Mouse (Mus musculus) thymus, adult 2 months (tissue): ENCODE measurements around the gene Exog. TPM values are rescaled to one million over a fixed set of nuclear protein-coding genes. Genes with fewer than 3 reads are reported as not detected.

Experiments used
- DNase-seq: peaks from one replicate; pipeline ENCODE4 v3.0.0; 2021
- H3K27ac ChIP-seq: fragments of 200-500 bp; 2 replicates; pipeline ENCODE4 v1.5.1; 2012; ENCODE audit warnings: low read length, control low read depth; ENCODE audit not compliant: control insufficient read depth, insufficient read depth
- H3K27me3 ChIP-seq: fragments of 200-500 bp; 2 replicates; pipeline ENCODE4 v1.6.1; 2012; ENCODE audit warnings: mild to moderate bottlenecking, low read length, moderate library complexity, mixed read lengths; ENCODE audit not compliant: control insufficient read depth, insufficient read depth
- H3K36me3 ChIP-seq: fragments of 200-500 bp; 2 replicates; pipeline ENCODE4 v1.6.1; 2012; ENCODE audit warnings: mild to moderate bottlenecking, low read length, moderate library complexity; ENCODE audit not compliant: control insufficient read depth, insufficient read depth
- H3K4me1 ChIP-seq: fragments of 200-500 bp; replicated peaks from 2 replicates; pipeline ENCODE4 v1.6.1; 2012; ENCODE audit warnings: low read length; ENCODE audit not compliant: control insufficient read depth, insufficient read depth
- H3K4me3 ChIP-seq: fragments of 200-500 bp; 2 replicates; pipeline ENCODE4 v1.5.1; 2012; ENCODE audit warnings: mild to moderate bottlenecking, low read length, control low read depth, moderate library complexity; ENCODE audit not compliant: control insufficient read depth, insufficient read depth
- CTCF ChIP-seq: fragments of 200-500 bp; IDR thresholded peaks from 2 replicates; pipeline ENCODE4 v1.5.1; 2012; ENCODE audit warnings: mild to moderate bottlenecking, control low read depth, low read length, moderate library complexity, borderline replicate concordance; ENCODE audit not compliant: control insufficient read depth, poor library complexity, insufficient read depth; ENCODE audit errors: extremely low read depth
- POLR2A ChIP-seq: fragments of 200-500 bp; IDR thresholded peaks from 2 replicates; pipeline ENCODE4 v1.6.1; 2012; ENCODE audit warnings: mild to moderate bottlenecking, low read length, control low read depth, moderate library complexity; ENCODE audit not compliant: control insufficient read depth, poor library complexity, insufficient read depth; ENCODE audit errors: extremely low read depth
- WGBS: fragments of 180-500 bp; shearing (Covaris S2); methylation state at CpG from one replicate; pipeline ENCODE4 v1.1.7; 2018; 5-methylcytosine and 5-hydroxymethylcytosine counted together
- polyA plus RNA-seq: library from polyadenylated mRNA; depleted of rRNA; stranded (reverse); fragments of >200 nt; gene quantifications from 2 replicates; pipeline ENCODE4 v1.2.3, GENCODE M21; 2012

Exog gene
- polyA plus RNA-seq, 1 experiment = 9.2 TPM

GRCm38 (mm10) chr9:119498247-119498607 is 53.5 kb downstream of the Exog start:
- TF ChIP-seq CTCF (no peak), POLR2A (no peak)
- H3K27ac ChIP-seq = no peak overlapping the region
- WGBS = 94% methylated on average over 9 of the region's 9 CpGs
- peaks cover 3% of the 10 kb centered on the region for H3K4me1 ChIP-seq
- no peak for DNase-seq
- no peaks in the 10 kb centered on the region for H3K36me3 ChIP-seq
- H3K4me3 ChIP-seq = no peak overlapping the region
- no peaks in the 10 kb centered on the region for H3K27me3 ChIP-seq

- Histone ChIP-seq H3K4me1 (peaks cover 3% of the 10 kb centered on the region), H3K27ac (no peak overlapping the region), H3K27me3 (no peaks in the 10 kb centered on the region), H3K4me3 (no peak overlapping the region), H3K36me3 (no peaks in the 10 kb centered on the region)
- WGBS = 43% methylated on average over 7 of the region's 7 CpGs
- TF ChIP-seq POLR2A = no peak
- TF ChIP-seq CTCF = no peak
- no peak for DNase-seq
Measured at GRCm38 (mm10) chr9:119498885-119499284, 54.1 kb downstream of the Exog start.

GRCm38 (mm10) chr9:119503613-119504012 is 58.9 kb downstream of the Exog start:
- TF ChIP-seq CTCF = no peak
- no peak for TF ChIP-seq POLR2A

GRCm38 (mm10) chr9:119504981-119505658 is 60.4 kb downstream of the Exog start:
- TF ChIP-seq POLR2A = no peak
- TF ChIP-seq CTCF = no peak
- DNase-seq = no peak
- no peaks in the 10 kb centered on the region for H3K27me3 ChIP-seq
- no peak overlapping the region for H3K27ac ChIP-seq
- H3K4me1 ChIP-seq = no peaks in the 10 kb centered on the region
- 62% methylated on average over 11 of the region's 11 CpGs for WGBS
- H3K4me3 ChIP-seq = no peak overlapping the region
- no peaks in the 10 kb centered on the region for H3K36me3 ChIP-seq

More at GRCm38 (mm10) chr9:119503613-119504012, 58.9 kb downstream of the Exog start:
- Histone ChIP-seq H3K27ac (no peak overlapping the region), H3K4me3 (no peak overlapping the region), H3K4me1 (peaks cover 3% of the 10 kb centered on the region), H3K27me3 (no peaks in the 10 kb centered on the region), H3K36me3 (no peaks in the 10 kb centered on the region)
- WGBS = 95% methylated on average over 9 of the region's 9 CpGs
- no peak for DNase-seq

- no peak for DNase-seq
- H3K27ac ChIP-seq = no peak overlapping the region
- no peak for TF ChIP-seq POLR2A
- no peak for TF ChIP-seq CTCF
- H3K27me3 ChIP-seq = no peaks in the 10 kb centered on the region
- WGBS = 52% methylated on average over 6 of the region's 6 CpGs
- no peaks in the 10 kb centered on the region for H3K36me3 ChIP-seq
- H3K4me3 ChIP-seq = no peak overlapping the region
- peaks cover 13% of the 10 kb centered on the region for H3K4me1 ChIP-seq
Measured at GRCm38 (mm10) chr9:119510902-119511301, 66.2 kb downstream of the Exog start.

- DNase-seq = no peak
- WGBS = 94% methylated on average over 9 of the region's 9 CpGs
- H3K27me3 ChIP-seq = no peaks in the 10 kb centered on the region; the same call in 1 of the 2 replicates
- peaks cover 29% of the 10 kb centered on the region for H3K4me1 ChIP-seq
- H3K4me3 ChIP-seq = no peak overlapping the region
- no peak overlapping the region for H3K27ac ChIP-seq
- TF ChIP-seq CTCF (no peak), POLR2A (no peak)
- H3K36me3 ChIP-seq = no peaks in the 10 kb centered on the region
Measured at GRCm38 (mm10) chr9:119512993-119513392, 68.2 kb downstream of the Exog start.
